Mouse (Mus musculus): Measurements from ENCODE around the gene Mrgprh. TPM values are rescaled to one million over a fixed set of nuclear protein-coding genes. Genes with fewer than 3 reads are reported as not detected.

The Mrgprh gene
- total and polyA plus RNA-seq, 2 experiments from 2014 or later: not detected

GRCm38 (mm10) chr17:12865407-12865806 lies 10.4 kb upstream of the Mrgprh start:
- WGBS: 38% methylated on average over 3 of the region's 3 CpGs
- no peak overlapping the region for H3K9ac ChIP-seq
- H3K4me3 ChIP-seq (ENCODE audit: low read depth, low read length): no peak overlapping the region
- H3K4me1 ChIP-seq (ENCODE audit: insufficient read depth): no peaks in the 10 kb centered on the region
- no peaks in the 10 kb centered on the region for H3K36me3 ChIP-seq (ENCODE audit: insufficient read depth)
- no peak for TF ChIP-seq CTCF (IDR thresholded peaks at IDR 0.05; ENCODE audit: low read depth)
- no peaks in the 10 kb centered on the region for H3K27me3 ChIP-seq (ENCODE audit: insufficient read depth, low read length)
- H3K4me2 ChIP-seq (ENCODE audit: low read depth): no peak overlapping the region
- no peak overlapping the region for H3K27ac ChIP-seq (ENCODE audit: low read depth, low read length)
- no peaks in the 10 kb centered on the region for H3K9me3 ChIP-seq (ENCODE audit: low read length)
- DNase-seq: no peak
- ATAC-seq: no peak

GRCm38 (mm10) chr17:12866853-12867252 lies 9.0 kb upstream of the Mrgprh start:
- no peaks in the 10 kb centered on the region for H3K4me1 ChIP-seq (ENCODE audit: insufficient read depth)
- 79% methylated on average over 10 of the region's 10 CpGs for WGBS
- no peak for ATAC-seq

GRCm38 (mm10) chr17:12868043-12868442 lies 7.8 kb upstream of the Mrgprh start, which contains the start of gene Mas1:
Mas1 (minus strand) TSS chr17:12868143.
- H3K9ac ChIP-seq: no peak within 1 kb of the TSS
- H3K27me3 ChIP-seq (ENCODE audit: insufficient read depth, low read length): no peaks in the 10 kb centered on the region
- H3K9me3 ChIP-seq (ENCODE audit: low read length): no peaks in the 10 kb centered on the region
- DNase-seq (no peak), ATAC-seq (no peak)
- TF ChIP-seq CTCF (IDR thresholded peaks at IDR 0.05; ENCODE audit: low read depth): no peak
- 60% methylated on average over 2 of the region's 2 CpGs for WGBS
- no peak within 1 kb of the TSS for H3K4me2 ChIP-seq (ENCODE audit: low read depth)
- no peaks in the 10 kb centered on the region for H3K4me1 ChIP-seq (ENCODE audit: insufficient read depth)
- no peaks in the 10 kb centered on the region for H3K36me3 ChIP-seq (ENCODE audit: insufficient read depth)
- H3K4me3 ChIP-seq (ENCODE audit: low read depth, low read length): no peak within 1 kb of the TSS
- no peak within 1 kb of the TSS for H3K27ac ChIP-seq (ENCODE audit: low read depth, low read length)

More at GRCm38 (mm10) chr17:12866853-12867252, 9.0 kb upstream of the Mrgprh start:
- no peak overlapping the region for H3K27ac ChIP-seq (ENCODE audit: low read depth, low read length)
- no peak overlapping the region for H3K4me3 ChIP-seq (ENCODE audit: low read depth, low read length)
- no peaks in the 10 kb centered on the region for H3K36me3 ChIP-seq (ENCODE audit: insufficient read depth)
- TF ChIP-seq CTCF (IDR thresholded peaks at IDR 0.05; ENCODE audit: low read depth): no peak
- no peaks in the 10 kb centered on the region for H3K9me3 ChIP-seq (ENCODE audit: low read length)
- DNase-seq: no peak
- H3K27me3 ChIP-seq (ENCODE audit: insufficient read depth, low read length): no peaks in the 10 kb centered on the region
- no peak overlapping the region for H3K9ac ChIP-seq
- no peak overlapping the region for H3K4me2 ChIP-seq (ENCODE audit: low read depth)

- no peak overlapping the region for H3K4me2 ChIP-seq (ENCODE audit: low read depth)
- WGBS: 53% methylated on average over 4 of the region's 4 CpGs
- TF ChIP-seq CTCF (IDR thresholded peaks at IDR 0.05; ENCODE audit: low read depth): no peak
These were observed 7.2 kb upstream of the Mrgprh start for GRCm38 (mm10) chr17:12868640-12869039.

GRCm38 (mm10) chr17:12872275-12873028 lies 3.4 kb upstream of the Mrgprh start:
- H3K4me2 ChIP-seq (ENCODE audit: low read depth): no peak overlapping the region
- no peak overlapping the region for H3K9ac ChIP-seq
- 56% methylated on average over 16 of the region's 16 CpGs for WGBS
- H3K27ac ChIP-seq (ENCODE audit: low read depth, low read length): no peak overlapping the region
- no peaks in the 10 kb centered on the region for H3K36me3 ChIP-seq (ENCODE audit: insufficient read depth)
- no peak for TF ChIP-seq CTCF (IDR thresholded peaks at IDR 0.05; ENCODE audit: low read depth)
- no peaks in the 10 kb centered on the region for H3K27me3 ChIP-seq (ENCODE audit: insufficient read depth, low read length)
- no peaks in the 10 kb centered on the region for H3K9me3 ChIP-seq (ENCODE audit: low read length)
- no peaks in the 10 kb centered on the region for H3K4me1 ChIP-seq (ENCODE audit: insufficient read depth)
- ATAC-seq (peak; percentile 32; the same call in 1 of the 2 replicates), DNase-seq (no peak)
- H3K4me3 ChIP-seq (ENCODE audit: low read depth, low read length): no peak overlapping the region

More at GRCm38 (mm10) chr17:12868640-12869039, 7.2 kb upstream of the Mrgprh start:
- Histone ChIP-seq H3K27ac (ENCODE audit: low read depth, low read length) (no peak overlapping the region), H3K27me3 (ENCODE audit: insufficient read depth, low read length) (no peaks in the 10 kb centered on the region), H3K9me3 (ENCODE audit: low read length) (no peaks in the 10 kb centered on the region), H3K9ac (no peak overlapping the region), H3K4me1 (ENCODE audit: insufficient read depth) (no peaks in the 10 kb centered on the region), H3K36me3 (ENCODE audit: insufficient read depth) (no peaks in the 10 kb centered on the region), H3K4me3 (ENCODE audit: low read depth, low read length) (no peak overlapping the region)
- ATAC-seq (no peak), DNase-seq (no peak)

GRCm38 (mm10) chr17:12880178-12880577 lies 4.3 kb downstream of the Mrgprh start:
- no peaks in the 10 kb centered on the region for H3K9me3 ChIP-seq (ENCODE audit: low read length)
- WGBS: 4% methylated on average over 14 of the region's 14 CpGs
- DNase-seq (peak; percentile 92), ATAC-seq (peak; percentile 91)
- H3K27me3 ChIP-seq (ENCODE audit: insufficient read depth, low read length): no peaks in the 10 kb centered on the region
- no peaks in the 10 kb centered on the region for H3K36me3 ChIP-seq (ENCODE audit: insufficient read depth)
- H3K4me3 ChIP-seq (ENCODE audit: low read depth, low read length): no peak overlapping the region
- H3K4me2 ChIP-seq (ENCODE audit: low read depth): peak overlapping the region; percentile 39
- no peak overlapping the region for H3K9ac ChIP-seq
- TF ChIP-seq CTCF (IDR thresholded peaks at IDR 0.05; ENCODE audit: low read depth): peak; percentile 82
- no peak overlapping the region for H3K27ac ChIP-seq (ENCODE audit: low read depth, low read length)
- H3K4me1 ChIP-seq (ENCODE audit: insufficient read depth): no peaks in the 10 kb centered on the region

- Histone ChIP-seq H3K4me3 (ENCODE audit: low read depth, low read length) (no peak overlapping the region), H3K4me2 (ENCODE audit: low read depth) (no peak overlapping the region), H3K27ac (ENCODE audit: low read depth, low read length) (no peak overlapping the region), H3K36me3 (ENCODE audit: insufficient read depth) (no peaks in the 10 kb centered on the region), H3K4me1 (ENCODE audit: insufficient read depth) (no peaks in the 10 kb centered on the region), H3K9ac (no peak overlapping the region), H3K27me3 (ENCODE audit: insufficient read depth, low read length) (no peaks in the 10 kb centered on the region), H3K9me3 (ENCODE audit: low read length) (no peaks in the 10 kb centered on the region)
- no peak for DNase-seq
- no peak for TF ChIP-seq CTCF (IDR thresholded peaks at IDR 0.05; ENCODE audit: low read depth)
- 83% methylated on average over 1 of the region's 1 CpGs for WGBS
- no peak for ATAC-seq
These were observed 5.4 kb downstream of the Mrgprh start for GRCm38 (mm10) chr17:12881216-12881615.

Measured in forebrain, postnatal 0 days (tissue).